Mouse (Mus musculus) hindbrain, embryonic 10.5 days (tissue): ENCODE measurements around the gene Aff3. TPM values are rescaled to one million over a fixed set of nuclear protein-coding genes. Genes with fewer than 3 reads are reported as not detected.

Experiments
- DNase-seq: peaks from one replicate; pipeline ENCODE4 v3.0.0-alpha.2; 2017; ENCODE audit warnings: low spot score
- H3K27ac ChIP-seq: fragments of 300-500 bp; sonication (generic); 2 replicates; pipeline ENCODE4 v1.5.1; 2016; ENCODE audit warnings: mild to moderate bottlenecking, moderate library complexity
- H3K27me3 ChIP-seq: fragments of 300-500 bp; sonication (generic); 2 replicates; pipeline ENCODE4 v1.6.1; 2016; ENCODE audit warnings: mild to moderate bottlenecking; ENCODE audit not compliant: poor library complexity, insufficient read depth, severe bottlenecking
- H3K36me3 ChIP-seq: fragments of 300-500 bp; sonication (generic); 2 replicates; pipeline ENCODE4 v1.6.1; 2016; ENCODE audit warnings: mild to moderate bottlenecking, moderate library complexity
- H3K4me1 ChIP-seq: fragments of 300-500 bp; sonication (generic); replicated peaks from 2 replicates; pipeline ENCODE4 v1.6.1; 2016; ENCODE audit warnings: mild to moderate bottlenecking
- H3K4me3 ChIP-seq: fragments of 300-500 bp; sonication (generic); 2 replicates; pipeline ENCODE4 v1.5.1; 2016; ENCODE audit warnings: mild to moderate bottlenecking, moderate library complexity
- H3K9me3 ChIP-seq: fragments of 300-500 bp; sonication (generic); 2 replicates; pipeline ENCODE4 v1.6.1; 2016; ENCODE audit warnings: mild to moderate bottlenecking, moderate library complexity
- WGBS: fragments of 180-500 bp; shearing (Covaris S2); methylation state at CpG from one replicate; pipeline ENCODE4 v1.1.7; 2016; 5-methylcytosine and 5-hydroxymethylcytosine counted together
- polyA plus RNA-seq: library from polyadenylated mRNA; unstranded; fragments of >200 nt; fragmentation: Nextera tagmentation; extraction: Ambion mirVana; gene quantifications from 2 replicates; pipeline ENCODE4 v1.2.1, GENCODE M21; 2016

The Aff3 gene
- polyA plus RNA-seq, 1 experiment from 2014 or later: 11.4 TPM

GRCm38 (mm10) chr1:38621840-38622239, 42.9 kb downstream of the Aff3 start:
- Histone ChIP-seq H3K27me3 (no peaks in the 10 kb centered on the region), H3K4me3 (no peak overlapping the region), H3K4me1 (peaks cover 55% of the 10 kb centered on the region), H3K27ac (no peak overlapping the region), H3K36me3 (peaks cover 27% of the 10 kb centered on the region), H3K9me3 (no peaks in the 10 kb centered on the region)
- WGBS: 40% methylated on average over 4 of the region's 4 CpGs
- no peak for DNase-seq

DNA sequence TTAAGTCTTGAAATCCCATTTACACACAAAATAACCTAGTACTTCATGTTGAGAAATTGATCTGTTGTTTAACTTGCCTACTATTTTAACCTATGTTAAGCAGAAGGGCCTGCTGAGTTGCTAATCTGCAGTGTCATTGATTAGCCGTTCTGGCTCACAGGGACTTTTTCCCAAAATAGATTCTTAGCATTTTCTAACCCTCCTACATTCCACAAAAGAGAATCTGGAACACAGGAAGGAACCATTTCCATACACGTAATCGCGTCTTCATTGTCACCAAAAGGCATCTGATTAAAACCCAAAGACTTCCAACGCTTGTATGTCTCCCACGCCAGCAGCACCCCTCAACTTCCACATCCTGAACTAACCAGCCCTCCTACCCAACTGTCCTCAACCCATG, 44.4 kb downstream of the Aff3 start:
- H3K4me1 ChIP-seq: peaks cover 44% of the 10 kb centered on the region
- H3K4me3 ChIP-seq: no peak overlapping the region
- WGBS: 91% methylated on average over 6 of the region's 6 CpGs
- H3K27me3 ChIP-seq: no peaks in the 10 kb centered on the region
- peaks cover 33% of the 10 kb centered on the region for H3K36me3 ChIP-seq
- H3K9me3 ChIP-seq: no peaks in the 10 kb centered on the region
- no peak overlapping the region for H3K27ac ChIP-seq
- no peak for DNase-seq

DNA sequence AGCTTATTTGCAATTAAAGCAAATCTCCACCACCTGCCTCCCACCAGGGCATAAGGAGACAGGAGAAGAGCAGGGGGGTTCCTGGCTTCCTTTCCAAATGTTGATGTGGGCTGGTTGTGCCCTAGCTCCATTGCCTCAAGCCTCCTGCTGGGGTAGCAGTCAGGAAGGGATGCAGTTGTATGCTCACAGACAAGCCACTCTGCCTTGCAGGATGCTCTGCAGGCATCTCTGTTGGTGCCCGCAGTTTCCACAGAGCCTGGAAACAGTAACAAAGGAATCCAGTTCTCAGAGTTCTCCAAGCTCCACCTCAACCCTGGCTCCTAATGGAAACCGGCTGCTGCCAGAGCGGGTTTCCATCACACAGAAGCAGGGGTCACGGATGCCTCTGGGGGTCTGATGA, 58.0 kb downstream of the Aff3 start:
- WGBS: 7% methylated on average over 4 of the region's 4 CpGs

DNA sequence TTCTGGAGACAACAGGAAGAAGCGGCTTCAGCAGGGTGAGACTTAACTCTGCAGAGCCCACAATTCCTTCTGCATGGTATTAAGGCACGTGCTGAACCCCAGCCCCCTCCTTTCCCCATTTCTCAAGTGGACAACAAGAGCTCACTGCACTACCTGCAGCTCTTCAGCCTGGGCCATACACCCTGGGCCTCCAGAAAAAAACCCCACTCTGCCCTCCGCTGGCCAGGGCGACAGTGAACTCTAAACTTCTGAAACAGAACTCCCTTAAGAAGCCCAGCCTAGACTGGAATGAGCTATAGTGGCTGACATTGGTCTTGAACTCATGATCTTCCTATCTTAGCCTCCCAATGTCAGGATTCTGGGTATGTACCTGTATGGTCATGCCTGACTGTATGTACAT, 59.3 kb downstream of the Aff3 start:
- no peaks in the 10 kb centered on the region for H3K27me3 ChIP-seq
- H3K4me1 ChIP-seq: peaks cover 31% of the 10 kb centered on the region
- no peak for DNase-seq
- H3K9me3 ChIP-seq: no peaks in the 10 kb centered on the region
- H3K36me3 ChIP-seq: 0 out of 2 replicates have a peak, but pooled peaks cover 9% of the 10 kb centered on the region
- H3K4me3 ChIP-seq: no peak overlapping the region
- 84% methylated on average over 4 of the region's 4 CpGs for WGBS
- no peak overlapping the region for H3K27ac ChIP-seq

More for the DNA sequence above, 58.0 kb downstream of the Aff3 start:
- H3K4me1 ChIP-seq: peaks cover 28% of the 10 kb centered on the region
- no peak overlapping the region for H3K4me3 ChIP-seq
- DNase-seq: peak; percentile 76
- H3K27me3 ChIP-seq: no peaks in the 10 kb centered on the region
- peak overlapping the region; percentile 82 for H3K27ac ChIP-seq
- no peaks in the 10 kb centered on the region for H3K9me3 ChIP-seq
- 0 out of 2 replicates have a peak, but pooled peaks cover 17% of the 10 kb centered on the region for H3K36me3 ChIP-seq

DNA sequence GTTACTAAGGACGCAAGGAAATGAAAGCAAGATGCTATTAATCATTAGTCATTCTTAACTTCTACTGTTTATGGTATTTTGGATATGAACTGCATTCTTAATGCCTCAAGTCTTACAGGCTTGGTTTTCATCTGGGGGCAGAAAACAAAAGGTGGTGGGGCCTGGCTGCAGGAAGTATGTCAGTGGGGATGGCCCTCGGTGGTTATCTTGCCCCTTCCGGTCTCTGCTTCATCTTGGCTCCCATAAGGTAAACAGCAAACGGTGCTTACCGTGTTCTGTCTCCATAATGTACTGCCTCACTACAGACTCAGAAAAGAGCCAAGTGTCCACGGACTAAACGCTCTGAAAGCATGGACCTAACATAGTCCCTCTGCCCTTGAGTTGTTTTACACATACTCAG, 60.1 kb downstream of the Aff3 start:
- Histone ChIP-seq H3K27me3 (no peaks in the 10 kb centered on the region), H3K4me3 (no peak overlapping the region), H3K4me1 (peaks cover 31% of the 10 kb centered on the region), H3K27ac (no peak overlapping the region), H3K36me3 (0 out of 2 replicates have a peak, but pooled peaks cover 9% of the 10 kb centered on the region), H3K9me3 (no peaks in the 10 kb centered on the region)
- 94% methylated on average over 7 of the region's 7 CpGs for WGBS
- no peak for DNase-seq

DNA sequence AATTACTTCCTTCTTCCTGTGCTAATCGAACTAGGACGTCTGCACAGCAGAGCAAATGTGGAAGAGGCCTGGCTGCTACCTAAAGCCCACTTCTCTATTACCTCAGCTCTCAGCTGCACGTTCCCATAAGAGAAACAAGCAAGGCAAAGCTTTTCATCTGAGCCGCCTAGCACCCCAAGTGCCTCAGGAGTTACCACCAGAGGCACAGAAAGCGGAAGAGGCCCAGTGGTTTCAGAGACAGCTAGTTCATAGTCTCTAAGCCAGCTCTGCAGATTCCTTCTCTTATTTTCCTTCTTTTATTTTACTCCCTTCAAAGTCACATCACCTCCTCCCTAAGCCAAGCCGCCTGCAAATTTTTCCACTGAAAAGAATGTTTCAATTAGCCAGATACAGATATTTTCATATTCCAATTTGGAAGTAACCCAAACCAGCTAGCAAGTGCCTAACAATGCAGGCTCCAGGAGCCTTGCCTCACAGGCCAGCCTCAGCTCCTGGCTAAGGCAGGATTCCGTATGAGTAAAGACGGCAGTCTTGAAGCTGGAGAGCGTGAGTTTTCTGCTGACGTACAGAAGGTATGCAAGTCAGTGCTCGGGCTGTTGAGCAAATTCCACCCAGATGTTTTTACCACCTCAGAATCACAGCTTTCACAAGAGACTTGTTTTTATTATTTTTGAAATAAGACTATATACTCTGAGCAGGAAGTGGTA, 62.8 kb downstream of the Aff3 start:
- no peaks in the 10 kb centered on the region for H3K27me3 ChIP-seq
- H3K27ac ChIP-seq: no peak overlapping the region
- H3K36me3 ChIP-seq: 0 out of 2 replicates have a peak, but pooled peaks cover 9% of the 10 kb centered on the region
- H3K4me3 ChIP-seq: no peak overlapping the region
- H3K9me3 ChIP-seq: no peaks in the 10 kb centered on the region
- no peak for DNase-seq
- H3K4me1 ChIP-seq: peaks cover 14% of the 10 kb centered on the region
- 77% methylated on average over 11 of the region's 11 CpGs for WGBS

DNA sequence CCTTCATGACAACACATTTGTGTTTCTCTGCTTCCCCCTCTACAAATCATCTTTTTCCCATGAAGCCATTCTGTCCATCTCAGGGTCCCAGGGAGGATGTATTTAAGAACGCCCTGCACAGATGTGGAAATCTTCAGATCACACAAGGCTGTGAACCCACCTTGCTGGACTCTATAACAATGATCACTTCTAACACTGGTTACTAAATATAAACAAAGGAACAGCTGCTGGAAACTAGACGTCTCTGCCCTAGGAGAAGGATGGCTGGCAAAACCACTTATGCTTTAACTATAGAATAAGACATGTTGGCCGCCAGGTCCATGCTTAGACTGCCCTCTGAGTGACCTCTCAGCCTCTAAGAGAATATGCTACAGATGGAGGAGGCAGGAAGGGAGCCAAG, 69.4 kb downstream of the Aff3 start:
- H3K9me3 ChIP-seq: no peaks in the 10 kb centered on the region
- no peaks in the 10 kb centered on the region for H3K27me3 ChIP-seq
- no peak overlapping the region for H3K4me3 ChIP-seq
- peaks cover 10% of the 10 kb centered on the region for H3K4me1 ChIP-seq
- no peak overlapping the region for H3K27ac ChIP-seq
- peaks cover 12% of the 10 kb centered on the region for H3K36me3 ChIP-seq
- WGBS: 65% methylated on average over 3 of the region's 3 CpGs
- DNase-seq: no peak

DNA sequence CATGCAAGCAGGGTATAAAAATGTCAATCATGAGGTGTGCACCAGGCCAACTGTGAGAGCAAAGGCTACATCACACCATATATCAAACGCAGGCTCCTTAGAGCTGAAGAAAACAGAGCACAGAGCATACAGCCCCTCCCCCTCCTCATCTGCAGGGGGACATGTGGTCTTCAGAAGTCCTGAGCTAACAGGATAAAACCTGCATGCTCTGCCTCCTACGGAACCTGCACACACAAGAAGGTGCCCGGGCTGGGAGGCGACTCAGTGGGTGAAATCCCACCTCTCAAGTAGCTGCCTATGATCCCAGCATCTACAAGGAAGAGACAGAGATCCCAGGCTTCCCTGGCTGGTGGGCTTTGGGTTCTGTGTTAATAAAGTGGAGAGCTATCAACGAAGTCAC, 70.0 kb downstream of the Aff3 start:
- Histone ChIP-seq H3K27me3 (no peaks in the 10 kb centered on the region), H3K27ac (no peak overlapping the region; the same call in 1 of the 2 replicates), H3K4me1 (peaks cover 10% of the 10 kb centered on the region), H3K9me3 (no peaks in the 10 kb centered on the region), H3K36me3 (peaks cover 12% of the 10 kb centered on the region), H3K4me3 (no peak overlapping the region)
- WGBS: 70% methylated on average over 5 of the region's 5 CpGs
- DNase-seq: no peak

DNA sequence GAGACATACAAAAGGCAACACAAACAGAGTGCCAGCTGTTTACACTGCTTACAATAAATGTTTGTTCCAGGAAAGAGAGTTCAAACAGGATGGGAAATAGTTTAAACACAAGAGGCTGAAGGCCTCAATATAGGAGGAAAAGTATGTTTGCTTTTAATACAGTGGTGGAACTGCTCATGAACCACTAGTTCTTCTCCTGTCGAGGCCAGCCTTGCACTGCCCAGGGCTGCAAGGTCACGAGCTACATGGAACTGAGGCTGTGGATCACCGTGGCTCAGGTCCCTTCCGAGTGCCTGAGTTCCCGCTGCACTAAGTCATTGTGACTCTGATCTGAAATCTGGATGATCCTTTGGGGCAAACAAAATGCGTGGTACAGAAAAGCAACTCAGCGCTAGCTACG, 73.6 kb downstream of the Aff3 start:
- Histone ChIP-seq H3K36me3 (peaks cover 10% of the 10 kb centered on the region; the same call in 1 of the 2 replicates), H3K27me3 (no peaks in the 10 kb centered on the region), H3K9me3 (peaks cover 4% of the 10 kb centered on the region), H3K4me1 (peaks cover 10% of the 10 kb centered on the region), H3K27ac (no peak overlapping the region), H3K4me3 (no peak overlapping the region)
- WGBS: 83% methylated on average over 8 of the region's 8 CpGs
- no peak for DNase-seq

DNA sequence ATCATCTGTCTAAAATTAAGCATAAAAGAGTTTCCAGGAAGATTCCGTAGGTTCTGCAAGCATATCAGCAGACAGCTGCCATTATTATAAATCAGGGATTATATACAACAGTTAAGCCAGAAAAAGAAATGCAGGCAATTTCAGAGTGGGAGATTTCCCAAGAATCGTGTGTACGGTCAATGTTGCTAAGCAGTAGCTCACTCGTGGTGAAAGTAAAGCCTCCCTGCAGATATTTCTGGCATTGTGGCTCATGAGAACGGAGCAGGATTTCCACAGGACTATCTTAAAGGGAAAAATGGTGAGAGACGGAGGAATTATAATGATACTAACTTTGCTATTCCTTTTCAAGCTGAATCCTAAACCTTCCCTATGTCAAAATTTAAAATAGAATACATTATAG, 76.0 kb downstream of the Aff3 start:
- H3K4me3 ChIP-seq: no peak overlapping the region
- no peaks in the 10 kb centered on the region; the same call in 1 of the 2 replicates for H3K4me1 ChIP-seq
- no peak for DNase-seq
- WGBS: 93% methylated on average over 6 of the region's 6 CpGs
- H3K27ac ChIP-seq: no peak overlapping the region
- H3K36me3 ChIP-seq: peaks cover 23% of the 10 kb centered on the region; the same call in 1 of the 2 replicates
- peaks cover 7% of the 10 kb centered on the region for H3K9me3 ChIP-seq
- H3K27me3 ChIP-seq: no peaks in the 10 kb centered on the region

DNA sequence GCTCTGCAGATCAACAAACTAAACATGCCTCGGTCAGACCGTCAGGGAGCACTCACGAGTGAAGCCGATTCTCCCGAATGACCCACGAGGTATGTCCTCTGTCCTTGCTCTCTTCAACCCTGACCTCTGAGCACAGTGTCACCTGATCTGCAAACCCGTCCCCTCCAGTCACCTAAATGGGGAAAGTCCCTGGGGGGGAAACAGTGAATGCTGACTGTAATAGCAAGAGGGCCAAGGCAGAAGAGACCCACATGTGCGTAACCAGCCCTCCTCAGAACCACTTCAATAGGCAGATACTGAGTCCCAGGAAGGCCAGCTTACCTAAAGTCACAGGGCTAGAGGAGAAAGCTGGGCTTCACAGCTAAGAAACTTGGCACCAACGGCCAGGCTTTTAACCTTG, 82.4 kb downstream of the Aff3 start:
- DNase-seq: no peak
- Histone ChIP-seq H3K36me3 (peaks cover 38% of the 10 kb centered on the region), H3K4me3 (no peak overlapping the region), H3K27me3 (no peaks in the 10 kb centered on the region), H3K9me3 (peaks cover 7% of the 10 kb centered on the region), H3K4me1 (peaks cover 16% of the 10 kb centered on the region), H3K27ac (no peak overlapping the region)
- 83% methylated on average over 9 of the region's 9 CpGs for whole genome bisulfite sequencing

- 87% methylated on average over 2 of the region's 2 CpGs for WGBS
- no peak overlapping the region for H3K4me3 ChIP-seq
- no peaks in the 10 kb centered on the region for H3K27me3 ChIP-seq
- H3K27ac ChIP-seq: no peak overlapping the region
- no peak for DNase-seq
- H3K9me3 ChIP-seq: no peaks in the 10 kb centered on the region
- peaks cover 29% of the 10 kb centered on the region for H3K36me3 ChIP-seq
- peaks cover 19% of the 10 kb centered on the region for H3K4me1 ChIP-seq
Measured at GRCm38 (mm10) chr1:38580572-38580971, 84.2 kb downstream of the Aff3 start.

- 66% methylated on average over 5 of the region's 5 CpGs for WGBS
- no peak for DNase-seq
- no peaks in the 10 kb centered on the region for H3K27me3 ChIP-seq
- no peaks in the 10 kb centered on the region for H3K9me3 ChIP-seq
- H3K36me3 ChIP-seq: peaks cover 11% of the 10 kb centered on the region
- no peak overlapping the region for H3K27ac ChIP-seq
- H3K4me1 ChIP-seq: peaks cover 19% of the 10 kb centered on the region
- H3K4me3 ChIP-seq: no peak overlapping the region
Measured at GRCm38 (mm10) chr1:38578339-38578738, 86.4 kb downstream of the Aff3 start.
